Mouse (Mus musculus) kidney, adult 18-20 months (tissue): ENCODE measurements around the gene Ccdc51.

Experiments
- DNase-seq: peaks from one replicate; pipeline ENCODE4 v3.0.0; 2021

The Ccdc51 gene

DNA sequence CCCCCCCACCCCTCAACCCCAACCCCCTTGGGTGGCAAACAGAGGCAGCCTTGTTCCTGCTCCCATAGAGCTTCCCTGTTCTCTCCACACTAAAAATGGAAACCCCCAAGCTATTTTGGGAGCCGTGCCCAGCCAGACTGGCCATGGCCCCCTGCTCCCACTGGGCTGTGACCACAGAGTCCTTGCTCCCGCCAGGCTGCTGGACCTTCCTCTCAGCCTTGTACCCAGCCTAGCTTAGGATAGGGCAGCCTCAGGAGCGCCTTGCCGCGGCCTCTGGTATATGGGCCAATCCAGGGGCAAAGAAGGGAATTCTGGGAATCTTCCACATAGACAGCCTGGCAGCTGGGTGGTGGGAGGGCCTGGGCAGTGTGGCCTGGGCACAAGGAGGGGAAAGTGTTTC is 15.5 kb downstream of the Ccdc51 start:
- DNase-seq: no peak

DNA sequence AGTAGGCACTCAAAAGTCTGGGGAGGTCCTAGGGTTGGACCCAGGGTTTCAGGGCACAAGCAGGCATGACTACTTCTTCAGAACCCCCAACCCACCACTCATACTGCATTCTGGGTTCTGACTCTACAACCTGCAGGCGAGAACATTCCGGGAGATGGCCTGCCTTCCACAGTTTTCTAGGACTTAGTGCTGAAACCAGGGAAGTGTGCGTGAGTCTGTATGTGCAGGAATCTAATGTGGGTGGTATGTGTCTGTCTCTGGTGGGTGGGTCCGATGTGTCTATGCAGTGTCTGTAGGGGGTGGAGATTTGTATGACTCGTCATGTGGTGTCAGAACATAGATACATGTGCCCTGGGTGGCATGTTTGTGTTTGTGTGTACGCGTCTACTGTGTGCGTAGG is 16.1 kb downstream of the Ccdc51 start:
- no peak for DNase-seq

DNA sequence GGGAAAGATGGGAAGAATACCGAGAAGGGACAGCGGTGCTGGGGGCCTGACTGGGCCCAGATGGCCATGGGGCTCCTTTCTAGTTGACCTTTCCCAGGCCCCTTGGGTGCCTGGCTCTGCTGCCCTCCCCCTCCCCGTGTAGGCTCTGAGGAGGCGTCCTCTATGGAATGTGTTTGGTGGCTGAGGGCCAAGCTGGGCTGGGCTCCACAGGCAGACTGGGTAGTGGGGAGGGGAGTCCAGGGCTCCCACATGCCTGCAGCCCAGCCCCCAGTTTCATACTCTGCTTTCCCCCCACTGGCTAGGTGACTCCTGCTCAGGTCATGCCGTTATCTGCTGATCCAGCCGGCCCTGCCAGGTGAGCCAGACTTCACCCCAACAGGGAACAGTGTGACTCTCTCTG is 16.7 kb downstream of the Ccdc51 start:
- peak; percentile 77 for DNase-seq

DNA sequence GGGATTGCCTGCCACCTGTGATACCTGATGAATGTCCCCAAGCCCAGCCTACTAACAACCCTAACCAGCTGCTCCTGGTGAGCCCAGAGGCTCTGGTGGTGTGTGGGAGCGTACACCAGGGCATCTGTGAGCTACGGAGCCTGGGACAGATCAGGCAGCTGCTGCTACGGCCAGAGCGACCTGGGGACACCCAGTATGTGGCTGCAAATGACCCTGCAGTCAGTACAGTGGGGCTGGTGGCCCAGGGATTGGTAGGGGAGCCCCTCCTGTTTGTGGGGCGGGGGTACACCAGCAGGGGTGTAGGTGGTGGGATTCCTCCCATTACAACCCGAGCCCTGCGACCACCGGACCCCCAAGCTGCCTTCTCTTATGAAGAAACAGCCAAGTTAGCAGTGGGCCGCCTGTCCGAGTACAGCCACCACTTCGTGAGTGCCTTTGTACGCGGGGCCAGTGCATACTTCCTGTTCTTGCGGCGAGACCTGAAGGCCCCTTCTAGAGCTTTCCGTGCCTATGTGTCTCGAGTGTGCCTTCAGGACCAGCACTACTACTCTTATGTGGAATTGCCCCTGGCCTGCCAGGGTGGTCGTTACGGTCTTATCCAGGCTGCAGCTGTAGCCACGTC is 18.1 kb downstream of the Ccdc51 start:
- DNase-seq: no peak

DNA sequence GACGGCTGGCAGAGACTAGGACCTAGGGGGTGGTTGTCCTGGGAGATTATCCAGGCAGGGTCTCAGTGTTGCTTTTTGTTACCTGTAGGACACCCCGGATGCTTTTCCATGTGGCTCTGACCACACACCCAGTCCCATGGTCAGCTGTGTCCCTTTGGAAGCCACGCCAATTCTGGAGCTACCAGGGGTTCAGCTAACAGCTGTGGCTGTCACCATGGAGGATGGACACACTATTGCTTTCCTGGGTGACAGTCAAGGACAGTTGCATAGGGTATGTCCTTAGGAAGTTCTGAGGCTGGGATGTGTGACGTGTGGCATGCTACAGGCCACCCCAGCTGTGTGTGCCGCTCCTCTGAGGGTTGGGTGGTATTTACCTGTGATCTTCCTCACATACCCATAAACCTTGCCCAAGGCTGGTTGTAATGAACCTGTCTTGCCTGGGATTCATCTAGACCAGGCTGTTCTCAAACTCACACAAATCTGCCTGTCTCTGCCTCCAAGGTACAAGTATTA is 19.7 kb downstream of the Ccdc51 start:
- DNase-seq: no peak

DNA sequence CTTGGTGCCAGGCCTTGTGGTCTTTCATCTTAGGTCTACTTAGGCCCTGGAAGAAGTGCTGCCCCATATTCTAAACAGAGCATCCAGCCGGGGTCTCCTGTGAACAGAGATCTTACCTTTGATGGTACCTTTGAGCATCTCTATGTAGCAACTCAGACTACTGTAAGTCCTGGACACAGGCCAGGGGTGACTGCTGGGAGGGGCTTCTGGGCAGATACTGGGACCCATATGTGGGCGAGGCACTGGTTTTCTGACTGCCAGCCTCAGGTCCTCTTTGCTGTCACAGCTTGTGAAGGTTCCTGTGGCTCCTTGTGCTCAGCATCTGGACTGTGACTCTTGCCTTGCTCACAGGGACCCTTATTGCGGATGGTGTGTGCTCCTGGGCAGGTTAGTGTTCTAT is 20.2 kb downstream of the Ccdc51 start:
- no peak for DNase-seq

DNA sequence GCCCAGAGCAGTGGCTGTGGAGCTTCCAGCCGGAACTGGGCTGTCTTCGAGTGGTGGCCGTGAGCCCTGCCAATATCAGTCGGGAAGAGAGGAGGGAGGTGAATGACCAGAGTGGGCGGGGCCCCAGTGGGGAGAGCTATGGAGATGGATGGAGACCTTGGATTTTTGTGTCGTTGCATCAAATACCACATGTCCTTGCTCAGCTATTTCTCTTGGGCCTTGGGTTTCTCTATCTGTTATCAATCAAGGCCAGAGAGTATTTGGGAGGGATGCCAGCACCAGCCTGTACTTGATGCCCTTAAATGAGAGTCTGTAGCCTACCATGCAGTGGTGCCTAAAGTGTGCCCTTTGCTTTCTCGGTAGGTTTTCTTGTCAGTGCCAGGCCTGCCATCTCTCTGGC is 21.0 kb downstream of the Ccdc51 start:
- no peak for DNase-seq

DNA sequence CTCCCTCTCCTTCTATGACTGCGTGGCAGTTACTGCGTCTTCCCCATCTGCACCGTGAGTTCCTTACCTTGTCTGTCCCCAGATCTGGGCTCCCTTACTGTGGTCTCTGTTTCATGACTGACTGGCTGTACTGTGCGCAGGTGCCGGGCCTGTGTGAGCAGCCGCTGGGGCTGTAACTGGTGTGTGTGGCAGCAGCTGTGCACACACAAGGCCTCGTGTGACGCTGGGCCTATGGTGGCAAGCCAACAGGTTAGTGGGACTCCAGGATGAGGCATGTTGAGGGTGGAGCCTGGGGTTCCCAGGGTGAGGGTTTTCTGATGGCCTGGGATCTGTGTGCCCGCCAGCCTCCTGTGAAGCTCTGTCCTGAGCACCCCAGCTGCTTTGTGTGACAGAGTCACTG is 21.8 kb downstream of the Ccdc51 start:
- DNase-seq: no peak

DNA sequence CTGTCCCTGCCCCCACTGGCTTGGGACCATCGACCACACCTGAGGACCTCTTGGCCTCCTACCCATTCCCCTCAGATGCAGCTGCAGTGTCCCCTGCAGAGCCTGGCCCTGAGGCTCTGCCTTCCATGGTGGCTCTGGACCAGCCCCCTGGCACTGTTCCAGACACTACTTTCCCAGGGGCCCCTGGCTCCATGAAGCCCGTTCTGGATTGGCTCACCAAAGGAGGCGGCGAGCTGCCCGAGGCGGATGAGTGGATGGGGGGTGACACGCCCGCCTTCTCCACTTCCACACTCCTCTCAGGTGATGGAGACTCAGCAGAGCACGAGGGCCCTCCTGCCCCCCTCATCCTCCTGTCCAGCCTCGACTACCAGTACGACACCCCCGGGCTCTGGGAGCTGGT is 22.7 kb downstream of the Ccdc51 start:
- no peak for DNase-seq

DNA sequence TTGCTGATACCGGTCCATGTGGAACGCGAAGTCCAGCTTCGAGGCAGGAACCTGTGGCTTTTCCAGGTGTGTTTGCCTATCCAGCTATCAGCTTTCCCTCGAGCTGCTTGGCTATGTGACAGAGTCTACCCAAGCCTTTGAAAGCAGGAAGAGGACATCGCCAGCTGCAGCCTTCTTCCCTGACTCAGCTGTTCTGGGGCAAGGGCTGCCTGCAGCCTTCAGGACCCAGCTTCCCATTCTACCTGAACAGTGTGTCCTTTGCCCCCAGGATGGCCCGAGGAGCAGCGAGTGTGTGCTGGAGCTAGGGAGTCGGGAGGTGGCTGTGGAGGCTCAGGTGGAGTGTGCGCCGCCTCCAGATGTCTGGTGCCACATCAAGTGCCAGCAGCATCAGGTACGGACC is 23.4 kb downstream of the Ccdc51 start:
- DNase-seq: no peak

DNA sequence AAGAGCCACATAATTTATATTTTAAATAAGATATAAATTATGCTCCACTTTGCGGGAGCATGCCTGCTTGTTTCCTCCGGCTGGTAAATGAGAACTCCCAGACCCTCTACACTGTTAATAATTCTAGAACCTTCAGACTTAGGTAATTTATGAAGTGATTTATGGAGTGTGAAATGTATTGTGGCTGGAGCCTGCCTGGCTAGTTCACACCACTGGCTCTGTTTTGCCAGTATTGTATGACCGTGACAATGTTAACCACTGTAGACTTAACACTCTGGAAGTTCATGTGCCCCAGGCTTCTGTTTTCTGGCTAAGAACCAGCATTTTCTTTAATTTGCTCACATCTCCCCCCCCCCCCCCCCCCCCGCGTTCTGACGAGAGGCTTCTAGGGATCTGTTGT is 25.0 kb downstream of the Ccdc51 start:
- DNase-seq: no peak

DNA sequence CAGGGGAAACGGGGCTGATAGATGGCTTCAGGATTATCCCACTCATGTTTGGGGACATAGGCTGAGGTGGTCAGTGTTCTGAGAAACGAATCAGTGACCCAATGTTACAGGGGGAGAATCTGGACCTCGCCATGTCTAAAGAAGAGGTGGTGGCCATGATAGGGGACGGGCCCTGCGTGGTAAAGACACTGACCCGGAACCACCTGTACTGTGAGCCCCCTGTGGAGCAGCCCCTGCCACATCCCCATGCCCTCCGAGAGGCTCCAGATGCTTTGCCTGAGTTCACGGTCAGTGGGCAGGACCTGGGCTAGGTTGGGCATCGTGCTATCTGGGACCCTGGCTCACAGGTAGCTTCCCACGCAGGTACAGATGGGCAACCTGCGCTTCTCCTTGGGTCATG is 27.9 kb downstream of the Ccdc51 start:
- no peak for DNase-seq

DNA sequence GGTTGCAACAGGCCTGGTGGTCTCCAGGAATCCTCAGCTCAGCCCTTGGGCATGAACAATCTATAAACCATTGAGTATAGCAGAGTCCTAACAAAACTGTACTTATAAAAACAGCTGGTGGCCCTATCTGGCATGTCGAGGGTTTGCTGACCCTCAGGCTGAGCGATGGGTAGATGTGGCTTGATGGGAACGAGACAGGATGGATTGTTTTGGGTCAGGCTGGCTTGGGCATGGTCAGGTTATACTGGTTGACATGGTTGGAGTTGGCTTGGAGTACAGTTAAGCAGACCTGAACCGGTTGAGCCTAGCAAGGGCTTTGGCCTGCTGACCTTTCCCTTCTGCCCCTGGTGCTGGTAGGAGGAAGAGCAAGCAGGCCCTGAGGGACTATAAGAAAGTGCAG is 28.8 kb downstream of the Ccdc51 start:
- DNase-seq: no peak

DNA sequence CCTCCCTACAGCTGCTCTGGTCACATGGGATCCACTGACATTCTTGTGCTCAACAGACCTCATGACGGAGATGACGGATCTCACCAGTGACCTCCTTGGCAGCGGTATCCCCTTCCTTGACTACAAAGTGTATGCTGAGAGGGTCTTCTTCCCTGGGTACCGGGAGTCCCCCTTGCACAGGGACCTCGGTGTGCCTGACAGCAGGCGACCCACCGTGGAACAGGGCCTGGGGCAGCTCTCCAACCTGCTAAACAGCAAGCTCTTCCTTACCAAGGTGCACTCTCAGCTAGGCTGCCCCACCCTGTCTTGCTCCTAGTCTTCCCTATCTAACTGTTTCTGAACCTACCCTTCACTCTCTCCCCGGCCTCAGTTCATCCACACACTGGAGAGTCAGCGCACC is 29.3 kb downstream of the Ccdc51 start:
- no peak for DNase-seq

DNA sequence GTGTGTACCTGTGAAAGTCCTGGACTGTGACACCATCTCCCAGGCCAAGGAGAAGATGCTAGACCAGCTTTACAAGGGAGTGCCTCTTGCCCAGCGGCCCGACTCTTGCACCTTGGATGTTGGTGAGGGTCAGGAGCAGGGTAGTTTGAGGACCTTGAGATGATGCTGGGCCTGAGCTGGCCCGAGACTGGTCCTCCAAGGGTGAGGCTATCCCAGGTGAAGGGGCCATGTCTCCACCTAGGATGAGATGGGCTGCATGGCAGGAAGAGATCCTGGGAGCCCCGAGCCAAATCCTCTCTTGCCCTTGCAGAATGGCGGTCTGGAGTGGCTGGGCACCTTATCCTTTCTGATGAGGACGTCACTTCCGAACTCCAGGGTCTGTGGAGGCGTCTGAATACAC is 31.0 kb downstream of the Ccdc51 start:
- no peak for DNase-seq

DNA sequence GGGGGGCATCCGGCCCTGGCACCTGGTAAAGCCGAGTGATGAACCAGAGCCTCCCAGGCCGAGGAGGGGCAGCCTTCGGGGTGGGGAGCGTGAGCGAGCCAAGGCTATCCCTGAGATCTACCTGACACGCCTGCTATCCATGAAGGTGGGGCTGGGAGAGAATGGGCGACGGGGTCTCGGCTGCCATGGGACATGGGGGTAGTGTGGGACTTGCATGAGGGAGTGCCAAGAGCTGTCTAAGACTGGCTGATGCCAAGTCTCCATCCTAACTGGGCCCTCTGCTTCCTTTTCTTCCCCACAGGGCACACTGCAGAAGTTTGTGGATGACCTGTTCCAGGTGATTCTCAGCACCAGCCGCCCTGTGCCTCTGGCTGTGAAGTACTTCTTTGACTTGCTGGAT is 32.0 kb downstream of the Ccdc51 start:
- DNase-seq: no peak

DNA sequence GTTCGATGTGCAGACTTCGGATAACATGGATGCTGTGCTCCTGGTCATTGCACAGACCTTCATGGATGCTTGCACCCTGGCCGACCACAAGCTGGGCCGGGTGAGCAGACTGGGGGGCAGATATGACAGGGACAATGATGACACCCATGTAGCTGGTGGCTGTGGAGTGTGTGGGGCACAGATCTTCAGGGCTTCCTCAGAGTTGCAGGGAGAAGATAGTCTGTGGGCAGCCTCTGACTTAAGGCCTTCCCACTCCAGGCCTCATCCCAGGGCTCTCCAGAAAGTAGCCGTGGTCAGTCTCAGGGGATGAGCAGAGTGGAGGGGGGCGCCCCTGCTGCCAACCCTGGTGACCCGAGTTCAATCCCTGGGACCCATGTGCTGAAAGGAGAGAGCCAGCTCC is 32.6 kb downstream of the Ccdc51 start:
- no peak for DNase-seq

DNA sequence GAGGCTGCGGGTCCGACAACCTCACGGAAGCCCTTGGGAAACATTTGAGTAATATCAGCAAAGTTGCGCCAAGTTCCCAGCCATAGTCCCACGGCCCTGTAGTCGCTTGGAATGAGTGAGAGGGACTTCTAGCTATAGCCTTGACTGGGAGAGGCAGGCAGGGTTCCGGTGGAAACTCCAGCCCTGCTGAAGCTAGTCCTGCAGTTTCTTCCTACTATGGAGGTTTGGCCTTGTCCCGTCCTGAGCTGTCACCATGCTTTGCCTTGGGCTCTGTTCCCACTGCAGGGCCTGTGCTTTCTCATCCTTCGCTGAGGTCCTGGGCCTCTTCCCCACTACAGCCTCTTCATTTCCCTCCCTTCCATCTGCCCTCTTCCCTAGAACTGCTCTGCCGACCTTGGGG is 33.9 kb downstream of the Ccdc51 start:
- DNase-seq: peak; percentile 2

DNA sequence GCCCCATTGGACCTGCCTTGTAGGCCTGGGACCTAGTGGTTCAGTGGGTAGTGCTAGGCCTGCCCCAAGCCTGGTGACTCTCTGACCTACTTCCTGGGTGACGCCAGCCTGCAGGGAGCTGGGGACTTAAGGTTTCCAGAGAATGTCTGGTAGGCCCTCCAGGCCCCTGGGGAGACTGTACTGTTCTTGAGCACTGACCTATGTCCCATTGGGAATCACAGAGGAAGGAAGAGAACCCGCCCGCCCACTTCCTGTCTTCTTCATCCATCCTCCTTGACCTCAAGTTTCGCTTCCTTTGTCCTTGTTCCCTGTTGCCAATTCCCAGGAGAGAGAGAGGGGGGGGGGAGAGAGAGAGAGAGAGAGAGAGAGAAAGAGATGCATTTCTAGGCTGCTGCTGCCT is 35.8 kb downstream of the Ccdc51 start:
- DNase-seq: peak; percentile 14

DNA sequence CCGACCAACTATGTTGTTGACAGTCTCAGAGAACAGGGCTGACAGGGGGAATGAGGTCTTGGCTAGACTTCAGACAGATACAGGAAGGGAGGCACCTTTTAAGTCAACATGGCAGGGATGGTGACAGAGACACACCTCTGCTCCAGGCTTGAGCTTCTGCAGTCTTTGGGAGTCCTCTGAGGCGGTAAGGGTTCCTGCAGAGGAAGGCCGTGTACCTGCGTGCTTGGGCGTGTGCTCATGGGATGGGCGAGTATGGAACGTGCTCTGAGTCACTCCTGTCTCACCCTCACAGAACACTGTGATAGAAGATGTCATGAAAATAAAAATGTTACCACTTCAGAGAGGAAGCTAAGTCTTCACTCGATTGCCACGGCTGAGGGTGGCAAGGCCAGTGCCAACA is 37.3 kb downstream of the Ccdc51 start:
- no peak for DNase-seq

DNA sequence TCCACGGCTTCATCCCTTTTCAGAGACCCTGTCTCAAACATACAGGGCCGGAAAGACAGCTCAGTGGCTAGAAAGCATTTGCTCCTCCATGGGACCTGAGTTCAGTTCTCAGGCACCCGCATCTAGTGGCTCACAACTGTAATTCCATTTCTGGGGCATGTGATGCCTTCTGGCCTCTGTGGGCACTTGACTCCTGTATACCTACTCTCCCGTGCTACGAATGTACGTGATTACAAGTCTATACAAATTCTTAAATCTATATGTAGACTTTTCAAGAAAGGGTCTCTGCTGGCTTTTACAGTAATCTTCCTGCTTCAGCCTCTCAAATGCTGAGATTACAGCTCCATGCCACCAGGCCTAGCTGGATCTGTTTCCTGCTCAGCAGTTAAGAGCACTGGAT is 38.7 kb downstream of the Ccdc51 start:
- no peak for DNase-seq

DNA sequence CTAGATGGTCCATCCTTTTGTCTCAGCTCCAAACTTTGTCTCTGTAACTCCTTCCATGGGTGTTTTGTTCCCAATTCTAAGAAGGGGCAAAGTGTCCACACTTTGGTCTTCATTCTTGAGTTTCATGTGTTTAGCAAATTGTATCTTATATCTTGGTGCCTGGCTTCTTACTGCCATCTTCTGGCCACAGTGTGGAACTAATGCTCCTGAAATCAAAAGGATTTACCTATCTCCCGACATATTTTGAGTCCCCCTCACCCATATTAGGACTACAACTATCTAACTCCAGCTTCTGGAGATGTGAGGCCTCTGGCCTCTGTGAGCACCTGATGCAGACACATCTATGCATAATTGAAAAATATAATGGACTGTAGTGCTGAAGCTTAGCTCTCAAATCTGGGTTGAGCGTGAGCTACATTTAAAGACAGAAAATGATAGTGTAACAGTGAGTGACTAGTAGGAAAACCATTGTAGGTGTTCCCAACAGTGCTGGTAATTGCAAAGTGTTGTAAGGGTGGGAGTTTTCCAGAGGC is 40.3 kb downstream of the Ccdc51 start:
- DNase-seq: peak; percentile 40

DNA sequence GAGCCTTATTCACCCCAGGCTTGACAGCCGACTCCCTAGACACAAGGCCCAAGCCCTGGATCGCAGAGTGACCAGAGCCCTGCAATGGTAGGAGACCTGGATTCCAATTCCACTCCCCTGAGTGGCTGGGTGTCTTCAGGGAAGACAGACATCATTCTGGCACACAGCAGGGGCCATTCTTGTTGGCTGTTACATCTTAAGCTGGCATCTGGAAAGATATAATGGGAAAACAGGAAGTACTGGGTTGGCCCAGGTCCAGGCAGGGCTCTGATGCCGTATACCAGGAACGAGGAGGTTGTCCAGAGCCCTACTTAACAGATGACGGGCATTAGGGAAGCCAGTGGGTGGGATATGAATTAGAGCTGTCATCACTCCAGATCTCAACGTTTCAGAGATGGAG is 41.0 kb downstream of the Ccdc51 start:
- no peak for DNase-seq

DNA sequence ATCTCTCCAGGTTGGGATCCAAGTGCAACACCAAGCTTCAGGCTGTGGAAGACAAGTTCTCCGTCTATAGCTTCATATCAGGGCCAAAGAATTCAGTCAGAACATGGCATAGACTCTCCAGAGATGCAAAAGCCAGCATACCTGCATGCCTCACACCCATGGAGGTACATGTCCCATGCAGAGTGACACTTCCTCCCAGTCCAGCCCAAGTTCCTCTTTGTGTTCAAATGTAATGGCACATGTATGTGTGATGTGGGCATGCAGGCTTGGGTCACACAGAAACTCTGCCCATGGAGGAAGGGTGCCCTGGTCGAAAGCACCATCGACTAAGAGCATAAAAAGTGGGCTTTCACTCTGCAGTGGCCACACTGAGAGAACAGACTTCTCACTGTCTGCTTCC is 41.9 kb downstream of the Ccdc51 start:
- DNase-seq: no peak

DNA sequence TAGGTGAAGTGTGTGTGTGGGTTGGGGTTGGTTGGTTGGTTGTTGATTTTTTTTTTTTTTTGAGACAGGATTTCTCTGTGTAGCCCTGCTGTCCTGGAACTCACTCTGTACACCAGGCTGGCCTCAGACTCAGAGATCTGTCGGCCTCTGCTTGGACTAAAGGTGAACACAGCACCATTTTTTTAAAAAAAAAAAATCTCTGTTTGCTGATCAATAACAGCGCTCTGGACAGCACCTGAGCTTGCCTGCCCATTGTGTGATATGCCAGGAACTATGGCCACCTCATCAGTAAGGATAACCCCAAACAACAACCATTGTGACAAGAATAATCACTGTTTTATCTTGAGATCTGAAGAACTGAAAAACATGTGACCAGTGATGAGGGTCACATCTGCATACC is 42.8 kb downstream of the Ccdc51 start:
- no peak for DNase-seq
